Mouse (Mus musculus) retina, postnatal 1 day (tissue): Measurements from ENCODE around the gene Dnm2.

Experiments
- DNase-seq: peaks from one replicate; pipeline ENCODE4 v3.0.0-alpha.2; 2012

The Dnm2 gene

DNA sequence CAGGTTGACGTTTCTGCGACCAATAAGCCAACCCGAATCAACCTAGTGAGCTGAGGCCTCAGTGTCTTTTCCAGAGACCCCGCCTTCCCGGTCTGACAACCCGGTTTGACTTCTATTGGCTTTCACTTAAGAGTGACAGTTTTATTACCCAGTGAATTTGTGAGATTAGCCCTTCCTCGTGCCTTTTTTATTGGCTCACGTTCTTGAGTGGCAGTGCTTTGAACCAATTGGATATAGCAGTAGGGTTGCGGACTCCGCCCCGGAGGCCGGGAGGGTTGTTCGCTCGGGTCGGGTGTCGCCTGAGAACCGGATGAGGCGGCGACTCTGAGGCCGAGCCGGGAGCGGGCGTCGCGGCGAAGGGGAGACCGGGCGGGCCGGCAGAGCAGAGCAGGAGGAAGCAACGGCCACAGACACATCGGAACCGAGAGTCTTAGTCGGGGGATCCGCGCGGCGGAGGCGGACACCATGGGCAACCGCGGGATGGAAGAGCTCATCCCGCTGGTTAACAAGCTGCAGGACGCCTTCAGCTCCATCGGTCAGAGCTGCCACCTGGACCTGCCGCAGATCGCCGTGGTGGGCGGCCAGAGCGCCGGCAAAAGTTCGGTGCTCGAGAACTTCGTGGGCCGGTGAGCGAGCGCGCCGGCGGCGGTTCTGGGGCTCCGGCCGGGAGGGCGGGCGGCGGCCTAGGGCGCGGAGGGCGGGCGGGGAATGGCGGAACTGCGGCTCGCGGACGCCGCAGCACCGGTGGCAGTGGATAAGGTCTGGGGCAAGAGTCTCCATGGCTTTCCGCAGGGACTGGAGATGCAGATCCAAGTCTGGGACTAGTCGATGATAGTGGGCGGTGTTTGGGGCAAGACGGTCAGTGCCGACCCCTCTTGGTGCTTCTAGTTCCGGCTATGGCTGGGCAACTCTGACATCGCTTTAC, at the start of gene Dnm2:
Gene Dnm2, plus strand, starts transcription at position 278 of the 925 bp plus-strand sequence.
- peak; percentile 100 for DNase-seq

DNA sequence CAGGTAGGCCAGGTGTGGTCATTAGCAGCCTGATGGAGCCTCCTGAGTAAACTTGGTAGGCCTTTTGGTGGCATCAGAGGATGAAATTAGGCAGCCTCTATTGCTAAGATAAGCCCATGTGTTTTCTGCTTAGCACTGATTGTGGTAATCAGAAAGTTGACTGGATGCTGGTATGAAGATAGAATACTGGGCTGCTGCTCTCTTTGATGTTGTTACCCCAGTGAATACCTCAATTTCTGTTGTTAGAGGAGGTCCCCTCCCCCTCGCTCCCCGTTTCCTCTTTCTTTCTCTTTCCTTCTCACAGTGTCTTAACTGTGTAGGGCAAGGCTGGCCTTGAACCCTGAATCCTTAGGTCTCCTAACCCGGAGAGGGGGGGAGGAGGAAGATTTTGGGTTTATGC, 45.5 kb upstream of the Dnm2 start:
- no peak for DNase-seq

DNA sequence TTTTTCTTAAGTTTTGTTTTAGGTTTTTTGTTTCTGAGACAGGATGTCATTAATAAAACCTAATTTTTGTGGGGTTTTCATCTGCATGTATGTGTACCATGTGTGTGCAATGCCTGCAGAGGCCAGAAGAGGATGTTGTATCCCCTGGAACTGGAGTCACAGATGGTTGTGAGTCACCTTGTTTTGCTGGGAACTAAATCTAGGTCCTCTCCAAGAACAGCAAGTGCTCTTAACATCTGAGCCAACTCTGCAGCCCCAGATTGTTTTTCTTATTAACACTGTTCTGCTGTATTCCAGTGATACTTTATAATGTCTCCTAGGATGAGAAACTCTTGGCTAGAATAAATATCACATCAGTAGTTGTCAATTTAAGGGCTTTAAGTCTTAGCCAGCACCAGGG, 43.8 kb upstream of the Dnm2 start:
- no peak for DNase-seq

DNA sequence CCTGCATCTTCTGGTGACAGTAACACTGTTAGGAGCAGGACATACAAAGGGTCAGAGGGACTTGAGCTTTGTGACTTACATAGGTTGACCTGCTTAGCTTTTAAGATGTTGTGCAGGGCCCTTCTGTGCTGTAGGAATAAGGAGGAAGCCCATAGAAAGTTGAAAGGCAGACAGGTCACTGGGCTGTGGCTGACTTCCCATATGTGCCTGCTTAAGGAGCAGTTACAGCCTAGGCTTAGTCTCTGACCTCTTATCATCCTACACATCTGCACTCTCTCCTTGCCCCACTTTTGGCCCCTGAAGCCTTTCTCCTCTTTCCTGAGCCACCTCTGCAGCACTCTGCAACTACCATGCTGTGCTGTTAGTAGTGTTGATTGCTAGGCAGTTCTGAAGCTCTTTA, 40.7 kb upstream of the Dnm2 start:
- no peak for DNase-seq

DNA sequence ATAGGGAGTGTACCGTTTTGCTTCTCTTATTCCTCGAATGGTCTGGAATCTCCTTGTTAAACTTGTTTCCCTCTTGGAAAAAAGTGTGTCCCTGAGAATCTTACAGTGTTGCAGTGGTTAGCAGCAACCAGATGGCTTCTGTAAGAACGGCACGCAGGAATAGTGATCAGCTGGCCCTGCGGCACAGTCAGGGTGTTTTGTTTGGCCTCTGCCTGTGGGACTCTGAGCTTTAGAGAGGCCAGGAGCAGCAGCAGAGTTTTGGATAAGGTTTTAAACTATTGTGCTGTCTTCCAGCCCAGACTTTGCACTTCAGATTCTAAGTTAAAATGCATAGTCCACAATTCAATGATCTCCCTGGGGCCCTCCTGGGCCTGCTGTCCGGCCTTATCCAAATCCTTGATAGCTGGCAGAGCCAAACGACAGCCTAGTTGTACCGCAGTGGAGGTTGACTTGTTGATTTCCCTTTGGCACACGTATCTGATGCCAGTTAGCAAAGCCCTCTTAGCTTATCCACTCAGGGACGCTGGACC, 32.0 kb upstream of the Dnm2 start:
- no peak for DNase-seq

DNA sequence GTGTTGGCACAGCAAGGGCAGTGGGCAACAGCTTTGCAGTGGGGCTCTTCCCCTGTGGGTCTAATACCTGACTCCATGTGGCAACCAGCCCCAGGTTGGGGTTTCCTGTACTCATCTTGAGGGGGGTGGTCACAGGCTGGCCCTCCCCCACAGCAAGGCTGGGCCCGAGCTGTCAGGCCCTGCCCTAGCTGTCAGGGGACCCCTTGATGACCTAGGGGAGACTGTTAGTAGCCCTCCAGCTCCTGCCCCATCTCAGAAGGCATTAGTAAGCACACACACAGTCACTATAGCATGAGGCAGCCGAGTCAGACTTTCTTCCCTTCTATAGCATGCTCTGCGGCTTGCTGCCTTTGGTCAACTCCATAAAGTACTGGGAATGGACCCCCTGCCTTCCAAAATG, 29.0 kb upstream of the Dnm2 start:
- DNase-seq, result no peak

DNA sequence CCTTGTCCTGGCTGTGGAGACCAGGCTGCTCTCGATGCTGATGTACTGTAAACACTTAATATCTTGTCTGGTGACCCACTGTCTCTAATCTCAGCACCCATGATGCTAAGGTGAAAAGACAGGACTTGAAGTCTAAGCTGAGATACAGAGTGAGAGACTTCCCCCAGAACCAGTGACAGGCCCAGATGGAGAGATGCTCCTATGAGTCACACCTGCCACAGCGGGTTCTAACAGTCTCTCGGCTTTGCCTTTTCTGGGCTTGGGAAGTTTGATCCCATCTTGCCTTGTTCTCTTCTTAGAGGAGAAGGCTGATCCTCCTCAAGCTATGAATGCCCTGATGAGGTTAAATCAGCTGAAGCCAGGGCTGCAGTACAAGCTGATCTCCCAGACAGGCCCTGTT, 27.5 kb upstream of the Dnm2 start:
- DNase-seq, result no peak

DNA sequence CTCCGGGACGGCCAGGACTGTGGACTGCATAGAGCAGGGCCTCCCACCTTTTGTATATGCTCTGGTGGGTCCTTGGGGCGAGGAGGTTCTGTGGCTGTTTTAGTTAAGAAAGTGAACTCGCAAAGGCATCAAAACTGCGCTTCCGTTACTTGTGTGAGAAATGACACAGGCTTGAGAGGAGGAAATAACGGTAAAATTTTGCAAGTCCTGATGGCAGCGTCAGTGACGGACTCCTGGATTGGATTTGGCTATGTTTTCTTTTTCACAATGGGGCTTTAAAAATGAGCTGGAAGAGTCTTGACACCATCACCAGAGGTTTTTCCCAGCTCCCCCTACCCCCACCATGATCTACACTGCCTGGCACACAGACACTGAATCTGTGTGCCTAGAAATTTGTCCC, 23.7 kb upstream of the Dnm2 start:
- no peak for DNase-seq

DNA sequence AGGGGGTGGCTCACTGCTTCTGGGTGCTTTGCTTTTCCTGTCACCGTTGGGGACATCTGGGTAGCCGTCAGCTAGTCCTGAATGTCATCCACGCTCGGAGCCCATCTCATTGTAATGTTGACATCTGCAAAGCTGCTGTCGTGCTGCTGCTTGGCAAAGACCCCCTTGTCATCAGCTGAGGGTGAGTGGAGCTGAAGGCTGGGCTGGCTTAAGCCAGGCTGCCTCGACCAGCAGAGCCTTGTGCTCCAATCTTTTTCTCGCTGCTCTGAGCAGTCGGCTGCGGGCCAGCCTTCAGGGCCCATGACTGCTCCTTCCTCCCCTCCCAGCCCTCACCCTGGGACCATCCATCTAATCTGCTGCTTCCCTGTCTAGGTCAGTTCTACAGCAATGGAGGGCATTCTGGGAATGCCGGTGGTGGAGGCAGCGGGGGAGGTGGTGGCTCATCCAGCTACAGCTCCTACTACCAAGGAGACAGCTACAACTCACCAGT, 21.9 kb upstream of the Dnm2 start:
- DNase-seq, result no peak

DNA sequence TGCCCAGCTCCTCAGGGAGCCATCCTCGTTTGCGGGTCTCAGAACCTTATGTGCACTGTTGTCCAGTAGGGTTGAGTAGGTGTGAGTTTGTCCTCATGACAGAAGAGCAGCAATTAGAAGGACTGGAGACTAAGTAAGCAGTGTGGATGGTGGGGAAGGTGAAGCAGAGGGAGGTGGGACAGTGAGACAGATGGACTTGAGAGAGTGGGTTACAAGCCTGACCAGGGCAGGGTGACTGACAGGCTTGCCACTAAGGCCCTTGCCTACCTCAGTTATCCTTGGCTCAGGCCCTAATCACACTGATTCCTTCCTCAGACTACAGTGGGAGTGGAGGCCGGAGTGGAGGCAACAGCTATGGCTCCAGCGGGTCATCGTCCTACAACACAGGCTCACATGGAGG, 21.0 kb upstream of the Dnm2 start:
- no peak for DNase-seq

DNA sequence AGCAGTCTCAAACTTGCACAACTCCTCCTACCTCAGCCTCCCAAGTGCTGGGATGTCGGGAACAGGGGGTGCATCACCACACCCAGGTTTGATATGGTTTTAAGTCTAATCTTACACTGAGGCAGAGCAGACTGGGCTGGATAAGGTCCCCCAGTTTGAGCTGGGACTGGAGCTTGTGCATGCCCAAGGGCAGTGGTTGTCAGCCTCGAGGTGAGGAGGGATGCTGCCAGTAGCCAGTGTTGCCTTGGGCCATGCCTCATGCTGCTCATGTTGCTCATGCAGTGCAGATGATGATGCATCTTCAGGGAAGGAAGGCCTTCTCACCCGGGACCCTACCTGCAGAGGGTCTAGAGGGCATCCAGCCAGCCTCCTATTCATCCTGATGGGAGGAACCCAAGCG, 19.2 kb upstream of the Dnm2 start:
- no peak for DNase-seq

DNA sequence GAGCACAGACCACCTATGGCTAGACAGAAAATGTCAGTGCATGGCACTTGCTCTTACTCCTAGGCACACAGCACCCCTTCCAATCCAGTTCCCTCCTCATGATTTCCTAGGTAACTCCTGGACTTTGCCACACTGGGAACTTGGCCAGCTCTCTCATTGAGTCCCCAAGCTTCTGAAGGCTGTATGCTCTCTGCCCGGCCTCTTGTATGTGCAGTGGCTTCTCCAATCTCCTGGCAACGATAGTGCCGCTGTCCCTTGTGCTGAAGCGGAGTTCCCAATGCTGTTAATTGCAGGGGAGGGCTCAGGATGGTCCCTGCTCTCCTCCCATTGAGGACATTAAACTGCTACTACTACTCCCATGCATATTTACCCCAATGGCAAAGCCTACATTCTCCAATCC, 16.8 kb upstream of the Dnm2 start:
- peak; percentile 31 for DNase-seq

DNA sequence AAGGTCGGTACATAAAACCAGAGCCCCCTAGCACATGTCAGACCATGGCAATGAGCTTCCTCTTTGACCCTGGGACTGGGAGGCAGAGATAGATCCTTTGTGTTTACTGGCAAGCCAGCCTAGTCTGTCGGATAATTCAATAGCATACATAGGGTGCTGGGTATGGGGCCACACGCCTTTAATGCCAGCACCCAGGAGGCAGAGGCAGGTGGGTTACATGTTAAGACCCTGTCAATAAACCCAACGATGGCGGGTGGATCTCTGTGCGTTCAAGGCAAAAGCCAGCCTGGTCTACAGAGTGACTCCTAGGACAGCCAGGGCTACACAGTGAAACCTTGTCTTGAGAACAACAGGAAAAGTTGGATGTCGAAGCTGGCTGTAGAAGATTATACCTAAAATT, 16.1 kb upstream of the Dnm2 start:
- no peak for DNase-seq

DNA sequence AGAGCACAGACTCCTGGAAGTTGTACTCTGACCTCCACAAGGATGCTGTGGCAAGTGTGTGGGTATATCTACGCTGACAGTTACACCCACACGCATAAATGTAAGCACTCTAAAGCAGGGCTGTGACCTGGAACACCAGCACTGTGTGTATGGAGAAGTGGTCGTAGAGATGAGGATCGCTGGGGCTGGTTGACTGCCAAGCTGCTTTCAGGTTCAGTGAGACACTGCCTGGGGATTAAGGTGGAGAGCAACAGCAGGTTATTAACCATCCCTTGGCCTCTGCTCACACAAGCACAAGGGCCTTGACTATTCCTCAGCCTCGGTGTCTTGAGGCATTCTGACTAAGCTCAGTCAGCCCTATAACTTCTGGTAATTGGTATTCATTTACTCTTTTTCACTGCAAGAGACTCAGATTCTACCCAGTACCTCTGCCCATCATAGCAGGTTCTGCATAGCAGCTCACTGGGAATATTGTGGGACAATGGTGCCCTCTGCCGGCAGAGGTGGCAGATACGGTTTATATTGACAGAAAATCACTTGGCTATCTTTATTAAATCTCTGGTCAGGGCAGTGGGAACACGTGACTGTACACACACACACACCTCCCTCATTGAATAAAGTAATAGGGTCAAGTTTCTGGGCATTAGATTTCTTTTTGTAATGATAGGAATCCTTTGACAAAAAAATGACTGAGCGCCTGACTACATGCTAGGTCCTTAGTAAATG, 15.0 kb upstream of the Dnm2 start:
- peak; percentile 90 for DNase-seq

DNA sequence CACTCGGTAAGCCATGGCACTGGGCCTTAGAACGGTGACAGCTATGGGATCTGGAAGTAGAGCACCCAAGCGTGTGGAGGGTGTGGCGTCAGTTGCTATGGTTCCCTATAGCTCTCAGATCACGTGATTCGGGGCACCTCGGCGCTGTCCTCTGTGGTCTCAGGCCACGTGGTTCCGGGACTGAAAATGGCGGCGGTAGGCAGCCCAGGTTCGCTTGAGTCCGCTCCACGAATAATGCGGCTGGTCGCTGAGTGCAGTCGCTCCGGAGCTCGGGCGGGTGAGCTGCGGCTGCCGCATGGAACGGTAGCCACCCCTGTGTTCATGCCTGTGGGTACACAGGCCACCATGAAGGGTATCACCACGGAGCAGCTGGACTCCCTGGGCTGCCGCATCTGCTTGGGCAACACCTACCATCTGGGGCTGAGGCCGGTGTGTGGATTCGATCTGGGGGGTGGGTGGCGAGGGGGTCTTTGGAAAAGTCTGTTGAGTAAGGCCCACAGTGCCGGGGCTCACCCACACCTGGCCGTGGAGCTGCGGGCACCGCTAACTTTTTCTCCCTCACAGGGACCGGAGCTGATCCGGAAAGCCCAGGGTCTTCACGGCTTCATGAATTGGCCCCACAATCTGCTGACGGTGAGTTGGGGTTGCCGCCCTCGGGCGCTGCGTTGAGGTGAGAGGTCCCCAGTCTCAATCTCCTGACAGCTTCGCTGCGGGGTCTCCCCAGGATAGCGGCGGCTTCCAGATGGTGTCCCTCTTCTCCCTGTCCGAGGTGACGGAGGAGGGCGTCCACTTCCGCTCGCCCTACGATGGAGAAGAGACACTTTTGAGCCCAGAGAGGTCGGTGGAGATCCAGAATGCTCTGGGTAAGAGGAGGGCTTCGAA, 12.8 kb upstream of the Dnm2 start, which contains the start of gene Qtrt1:
Gene Qtrt1, plus strand, starts transcription at position 169 of the 882 bp plus-strand sequence.
- peak; percentile 97 for DNase-seq

DNA sequence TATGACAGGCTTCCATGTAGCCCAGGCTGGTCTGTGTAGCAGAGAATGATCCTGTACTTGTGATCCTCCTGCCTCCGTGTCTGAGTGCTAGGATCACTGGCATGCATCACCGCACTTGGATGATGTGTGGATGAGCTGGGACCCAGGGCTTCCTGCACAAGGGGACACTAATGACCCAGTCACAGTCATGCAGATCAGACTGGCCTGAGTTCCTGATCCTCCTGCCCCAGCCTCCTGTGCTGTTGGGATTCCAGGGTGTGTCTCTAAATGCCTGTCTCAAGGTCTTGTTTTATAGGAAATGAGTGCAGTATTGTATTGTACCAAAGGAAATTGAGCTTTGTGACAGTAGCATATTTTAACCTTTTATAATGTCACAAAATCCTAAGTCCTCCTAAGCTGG, 6.8 kb upstream of the Dnm2 start:
- no peak for DNase-seq

DNA sequence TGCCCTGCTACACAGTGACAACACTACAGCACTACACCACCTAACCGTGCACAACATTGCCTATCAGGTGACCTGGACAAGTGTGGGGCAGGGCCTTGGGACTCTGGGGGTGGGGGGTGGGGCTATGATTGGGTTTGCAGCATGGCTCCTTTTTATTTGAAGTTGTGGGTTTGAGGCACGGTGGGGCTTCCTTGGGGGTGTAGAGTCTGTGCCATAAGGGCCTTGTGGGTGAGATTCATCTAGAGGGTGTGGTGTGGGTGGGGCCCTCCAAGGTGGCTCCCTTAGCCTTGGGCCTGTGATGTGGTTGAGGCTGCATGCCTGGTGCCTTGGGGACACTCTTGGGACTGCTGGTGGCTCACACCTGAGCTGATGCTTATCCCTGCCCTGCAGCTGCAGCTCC, 5.1 kb upstream of the Dnm2 start:
- no peak for DNase-seq

DNA sequence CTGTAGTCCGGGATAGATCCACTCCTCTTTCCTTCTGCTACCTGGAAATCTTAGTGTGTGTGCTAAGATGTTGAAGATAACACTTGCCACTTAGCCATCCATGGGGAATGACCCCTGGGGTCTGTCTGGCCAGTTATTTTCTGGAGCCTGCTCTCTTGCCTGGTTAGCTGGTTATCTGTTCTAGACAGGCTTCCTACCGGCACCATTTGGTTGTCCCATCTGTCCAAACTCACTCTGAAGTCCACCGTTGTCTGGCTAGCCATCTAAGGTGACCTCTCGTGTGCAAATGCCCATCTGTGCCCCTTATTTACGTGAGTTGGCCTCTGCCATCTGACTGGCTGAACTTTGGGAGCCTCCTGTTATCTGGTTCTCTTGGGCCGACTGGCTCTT, 843 bp downstream of the Dnm2 start:
- DNase-seq, result no peak

DNA sequence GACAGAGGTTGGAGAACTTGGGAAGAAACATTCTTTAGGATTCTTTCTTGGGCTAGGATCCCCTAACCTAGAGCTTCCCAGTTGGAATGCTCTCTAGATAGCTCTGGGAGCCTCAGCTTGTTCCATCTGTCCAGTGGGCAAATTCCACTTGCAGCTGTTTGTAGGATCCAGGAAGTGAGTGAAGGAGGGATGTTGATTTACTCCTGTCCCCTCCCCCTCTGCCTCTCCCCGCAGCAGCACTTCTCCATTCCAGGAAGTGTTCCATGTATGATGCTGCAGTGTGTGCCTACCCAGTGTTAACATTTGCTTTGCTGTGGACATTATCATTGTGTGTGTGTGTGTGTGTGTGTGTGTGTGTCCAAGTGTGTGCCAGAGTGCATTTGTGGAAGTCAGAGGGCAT, 1.3 kb downstream of the Dnm2 start:
- DNase-seq, result no peak

DNA sequence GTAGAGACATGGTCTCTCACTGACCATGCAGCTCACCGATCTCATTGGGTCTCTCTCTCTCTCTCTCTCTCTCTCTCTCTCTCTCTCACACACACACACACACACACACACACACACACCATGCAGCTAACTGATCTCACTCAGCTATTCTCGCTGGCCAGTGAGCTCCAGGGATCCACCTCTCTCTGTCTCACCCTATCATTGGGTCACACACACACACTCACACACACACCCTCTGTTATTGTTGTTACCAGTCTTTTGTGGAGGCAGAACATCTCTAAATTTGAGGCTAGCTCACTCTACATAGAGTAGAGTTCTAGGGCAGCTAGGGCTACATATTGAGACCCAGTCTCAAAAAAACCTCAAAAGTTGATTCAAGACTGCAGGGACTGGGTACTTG, 1.8 kb downstream of the Dnm2 start:
- no peak for DNase-seq

DNA sequence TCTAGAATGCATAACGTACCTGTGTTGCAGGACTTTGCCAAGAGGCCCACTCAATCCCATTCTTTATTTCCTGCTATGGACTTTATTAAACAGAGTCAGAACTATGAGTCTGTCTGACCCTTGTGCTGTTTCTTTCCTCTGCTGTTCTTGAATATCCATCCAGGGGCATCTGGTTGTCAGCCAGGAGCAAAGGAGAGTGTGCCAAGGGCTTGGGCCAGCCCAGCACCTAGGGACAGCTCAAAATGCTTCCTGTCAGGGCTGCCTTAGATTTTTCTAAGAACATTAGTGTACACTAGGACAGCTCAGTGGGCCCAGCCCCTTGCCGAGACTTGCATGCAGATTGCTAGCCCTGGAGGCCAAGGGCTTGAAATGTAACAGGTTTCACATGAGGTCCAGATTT, 3.1 kb downstream of the Dnm2 start:
- no peak for DNase-seq

DNA sequence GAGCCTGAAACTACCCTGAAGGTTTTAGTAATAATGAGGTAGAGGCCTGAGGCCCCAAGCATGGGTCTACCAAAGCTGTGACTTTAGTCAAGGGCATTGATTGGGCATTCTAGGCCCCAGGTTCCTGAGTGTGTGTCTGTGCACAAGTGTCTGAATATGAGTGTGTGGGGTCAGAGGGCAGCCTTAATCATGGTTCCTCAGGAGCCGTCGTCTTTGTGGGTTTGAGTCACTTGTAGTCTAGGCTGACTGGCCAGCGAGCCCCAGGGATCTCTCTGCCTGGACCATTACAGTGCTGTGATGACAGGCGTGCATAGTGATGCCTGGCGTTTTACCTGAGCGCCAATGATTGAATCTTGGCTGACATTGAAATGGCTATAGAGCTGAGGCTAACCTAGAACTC, 3.5 kb downstream of the Dnm2 start:
- no peak for DNase-seq

DNA sequence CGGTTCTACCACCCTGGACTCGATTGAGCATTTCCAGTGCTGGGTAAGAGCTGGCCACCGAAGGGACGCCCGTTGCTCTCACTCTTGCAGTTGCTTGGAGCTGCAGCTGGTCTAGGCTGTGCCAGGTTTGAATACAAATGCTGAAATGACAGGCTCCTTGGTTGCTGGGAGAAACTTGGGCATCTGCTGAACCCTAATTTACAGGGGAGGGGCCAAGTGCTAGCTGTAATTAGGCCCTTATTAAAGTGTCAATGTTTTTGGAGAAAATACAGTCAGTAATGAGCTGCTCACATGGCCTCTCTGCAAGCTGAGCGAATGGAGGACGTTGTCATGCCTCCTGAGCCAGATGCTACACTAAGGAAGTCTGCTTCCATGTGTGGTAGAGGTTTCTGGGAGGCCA, 6.0 kb downstream of the Dnm2 start:
- no peak for DNase-seq
